Mouse (Mus musculus): Measurements from ENCODE around the gene Cnksr3.

Cnksr3 gene

DNA sequence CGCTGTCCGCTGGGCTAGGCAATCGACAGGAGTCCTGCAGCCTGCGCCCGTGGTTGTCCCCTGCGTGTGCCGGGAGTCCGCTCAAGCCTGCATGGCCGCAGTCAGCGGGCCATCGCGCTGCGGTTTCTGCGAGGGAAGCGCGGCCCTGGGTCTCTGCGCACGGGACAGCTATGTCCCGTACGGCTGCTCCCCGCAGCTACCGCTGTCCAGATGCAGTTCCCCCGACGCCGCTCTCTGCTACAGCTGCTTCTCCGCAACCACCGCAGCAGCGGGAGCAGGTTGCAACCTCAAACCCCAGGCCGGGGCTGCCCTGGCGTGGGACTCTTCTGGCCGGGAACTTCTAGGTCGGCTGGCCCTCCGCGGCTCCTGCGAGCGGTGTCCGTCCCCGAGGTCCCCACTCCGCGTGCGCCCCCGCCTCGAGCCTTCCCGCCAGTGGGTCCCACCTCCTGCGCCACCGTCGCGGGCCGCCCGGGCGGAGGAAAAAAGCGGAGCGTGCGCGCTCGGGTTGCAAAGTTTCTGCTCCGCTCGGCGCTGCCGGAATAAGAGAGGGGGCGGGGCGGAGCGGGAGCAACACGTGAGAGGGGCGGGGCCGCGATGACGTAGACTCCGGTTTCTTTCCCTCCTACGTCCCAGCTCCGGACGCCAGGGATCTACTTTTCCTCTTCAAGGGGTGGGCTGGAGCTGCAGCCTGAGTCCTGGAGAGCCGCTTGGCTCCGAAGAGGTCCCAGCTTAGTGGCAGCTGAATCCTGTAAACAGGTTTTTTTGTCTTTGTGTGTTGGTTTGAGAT lies at the start of gene Cnksr3:
Gene Cnksr3, minus strand, starts transcription at position 542 of the 787 bp plus-strand sequence.
- peak; percentile 80 to 85 for DNase-seq (ENCODE audit: low spot score in 2 of 2)

DNA sequence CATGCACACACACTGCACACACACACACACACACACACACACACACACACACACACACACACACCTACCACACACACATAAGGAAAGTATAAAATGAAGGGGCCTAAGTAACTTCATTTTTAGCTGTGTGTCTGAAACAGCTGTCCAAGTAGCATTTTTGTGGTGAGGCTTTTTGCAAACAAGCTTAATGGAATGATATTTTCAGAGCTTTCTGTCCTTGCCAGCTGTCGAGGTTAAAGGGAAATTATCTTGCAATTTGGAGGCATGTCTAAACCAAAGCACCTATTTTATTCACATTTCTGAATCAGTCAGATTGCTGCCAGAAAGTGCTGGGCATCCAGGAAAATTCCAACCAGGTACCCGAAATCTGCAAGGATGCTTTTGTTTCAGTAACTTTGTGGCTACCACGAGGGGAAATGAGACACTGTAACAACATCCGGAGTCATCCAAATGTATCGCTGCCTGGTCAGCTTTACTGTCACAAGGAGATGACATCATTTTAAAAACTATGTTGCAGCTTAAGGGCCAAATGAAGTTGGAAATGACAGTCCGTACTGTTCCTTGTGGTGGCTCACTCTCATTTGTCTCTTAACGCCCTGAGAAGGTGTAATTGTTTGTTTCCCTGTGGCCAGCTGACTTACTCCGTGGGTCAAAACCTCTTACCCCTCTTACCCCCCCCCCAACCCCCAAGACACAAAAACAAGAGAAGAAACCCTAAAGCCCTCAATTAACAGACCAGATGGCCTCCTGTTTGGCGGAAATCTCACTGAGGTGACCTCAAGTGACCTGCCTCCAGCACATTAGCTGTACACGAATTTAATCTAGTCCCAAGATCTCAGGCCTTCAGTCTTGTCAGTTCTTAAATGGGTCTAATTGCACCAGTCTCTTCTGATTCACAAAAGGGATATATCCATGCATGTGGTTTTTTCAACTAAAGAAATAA lies 48.4 kb upstream of the Cnksr3 start:
- peak in 1 of 2 experiments; percentile 1 for DNase-seq (ENCODE audit: low spot score in 2 of 2)

DNA sequence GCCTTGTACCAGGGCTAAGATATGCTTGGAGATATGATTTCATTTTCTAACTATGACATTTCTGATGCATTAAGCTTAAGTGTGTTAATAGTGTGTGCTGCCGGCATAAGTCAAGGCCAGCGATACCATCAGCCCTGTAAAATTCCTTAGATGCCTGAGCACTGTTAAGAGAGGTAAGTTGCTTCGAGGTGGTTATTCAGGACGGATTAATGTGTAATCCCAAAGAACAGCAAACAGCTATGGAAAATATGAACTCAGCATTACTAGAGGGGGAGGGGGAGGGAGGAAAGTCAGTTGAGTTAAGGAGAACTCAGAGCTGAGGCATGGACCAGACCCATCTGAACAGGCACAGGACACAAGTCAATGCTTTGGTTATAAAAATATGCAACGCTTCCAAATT lies 46.6 kb upstream of the Cnksr3 start:
- no peak for DNase-seq (ENCODE audit: low spot score in 2 of 2)

DNA sequence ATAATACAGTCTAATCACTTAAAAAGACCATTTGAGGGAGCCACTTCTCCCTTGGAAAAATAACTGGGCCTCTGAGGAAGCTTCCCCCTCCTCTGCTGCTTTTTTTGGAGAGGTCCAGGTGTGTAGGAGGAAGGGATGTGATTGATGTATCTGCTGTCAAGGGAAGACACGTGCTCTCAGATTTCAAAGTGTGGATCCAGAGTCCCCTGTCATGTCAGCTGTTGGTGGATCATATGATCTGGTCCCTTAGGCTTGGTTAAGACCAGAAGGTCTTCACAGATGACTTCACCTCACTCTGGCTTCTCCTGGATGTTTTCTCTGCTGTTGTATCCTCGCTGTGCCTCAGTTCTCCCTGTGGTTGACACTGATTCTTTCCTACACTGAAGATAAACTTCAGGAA lies 38.4 kb upstream of the Cnksr3 start:
- DNase-seq (ENCODE audit: low spot score in 2 of 2), result no peak

DNA sequence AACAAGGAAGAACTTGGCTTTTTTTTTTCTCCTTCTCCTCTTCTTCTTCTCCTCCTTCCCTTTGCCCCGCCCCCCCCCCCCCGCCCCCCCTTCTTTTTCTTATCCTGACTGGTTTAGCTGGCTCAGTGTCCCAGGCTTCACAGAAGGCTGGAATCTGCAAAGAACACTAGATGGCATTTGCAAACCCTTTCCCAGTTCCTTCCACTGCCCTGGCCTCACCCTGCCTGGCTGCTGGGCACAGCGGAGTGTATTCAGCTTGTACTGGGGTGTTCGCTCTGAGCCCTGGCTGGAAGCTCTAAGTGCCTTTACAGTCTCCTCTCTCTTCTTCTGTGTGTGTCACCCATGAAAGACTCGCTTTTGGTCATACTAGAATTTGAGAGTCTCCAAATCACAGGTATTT lies 22.6 kb upstream of the Cnksr3 start:
- DNase-seq (ENCODE audit: low spot score in 2 of 2), result no peak

DNA sequence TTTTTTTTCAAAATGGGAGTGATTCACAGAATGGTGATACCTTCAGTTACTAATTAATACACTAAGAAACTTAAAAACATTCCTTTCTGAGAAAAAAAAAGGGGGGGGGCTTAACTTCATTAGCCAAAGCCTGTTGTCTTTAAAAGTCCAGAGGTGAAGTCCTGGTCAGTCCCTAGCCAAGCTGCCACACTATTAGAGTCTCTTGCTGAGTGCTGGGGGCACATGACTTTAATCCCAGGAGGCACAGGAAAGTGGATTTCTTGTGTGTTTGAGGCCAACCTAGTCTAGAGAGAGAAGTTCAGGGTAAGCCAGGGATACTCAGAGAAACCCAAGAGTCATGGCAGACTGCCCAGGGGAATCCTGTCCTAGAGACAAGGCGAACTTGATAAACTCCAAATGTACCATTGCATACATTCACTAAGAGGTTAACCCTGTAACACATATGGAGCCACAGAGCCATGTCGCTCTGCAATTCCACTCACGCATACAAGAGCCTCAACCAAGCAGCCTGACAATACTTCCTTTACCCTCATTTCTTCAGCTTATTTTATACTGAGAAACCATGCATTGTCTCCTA lies 5.6 kb upstream of the Cnksr3 start:
- DNase-seq (ENCODE audit: low spot score in 2 of 2), result no peak

DNA sequence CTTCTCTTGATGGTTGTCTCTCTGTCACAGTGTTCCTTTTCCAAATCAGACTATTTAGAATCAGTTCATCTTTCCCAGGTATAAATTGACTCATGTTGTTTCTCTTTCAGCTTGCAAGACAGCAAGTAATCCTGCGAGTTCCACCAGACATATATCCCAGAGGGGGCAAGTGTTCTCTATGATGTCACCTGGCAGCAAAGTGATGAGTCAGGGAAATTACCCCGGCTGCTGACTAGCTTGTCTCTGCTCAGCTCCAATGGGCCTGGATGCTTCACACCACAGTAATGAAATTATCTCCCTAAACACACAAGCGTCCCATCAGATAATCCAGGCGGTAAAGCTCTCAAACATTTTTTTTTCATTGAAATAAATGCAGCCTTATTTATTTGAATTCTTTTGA lies 2.7 kb upstream of the Cnksr3 start:
- no peak for DNase-seq (ENCODE audit: low spot score in 2 of 2)

DNA sequence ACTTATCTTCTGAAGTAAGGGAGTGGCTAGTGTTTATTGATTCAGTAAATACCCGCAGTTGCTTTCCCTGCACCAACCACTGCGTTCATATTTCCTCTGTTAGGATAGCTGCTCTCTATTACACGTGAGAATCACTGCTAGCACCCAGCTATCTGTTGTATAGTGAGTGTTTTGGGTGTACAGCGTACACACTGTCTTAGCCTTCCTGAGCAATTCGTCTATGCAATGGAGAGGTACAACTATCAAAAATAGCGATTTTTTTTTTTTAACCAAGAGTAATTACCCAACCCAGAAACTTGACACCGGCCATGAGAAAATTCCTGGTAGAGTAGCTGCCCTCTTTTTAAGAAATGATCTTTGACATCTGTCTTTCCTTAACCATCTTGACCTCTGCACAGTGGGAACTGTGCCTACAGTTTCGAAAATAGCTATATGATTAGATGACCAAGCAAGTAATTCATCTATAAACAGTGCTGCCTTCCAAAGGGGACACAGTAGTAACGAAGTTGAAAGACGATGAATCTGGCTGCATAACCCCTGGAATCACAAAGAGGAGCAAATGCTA lies 1.1 kb upstream of the Cnksr3 start:
- DNase-seq (ENCODE audit: low spot score in 2 of 2), result no peak

DNA sequence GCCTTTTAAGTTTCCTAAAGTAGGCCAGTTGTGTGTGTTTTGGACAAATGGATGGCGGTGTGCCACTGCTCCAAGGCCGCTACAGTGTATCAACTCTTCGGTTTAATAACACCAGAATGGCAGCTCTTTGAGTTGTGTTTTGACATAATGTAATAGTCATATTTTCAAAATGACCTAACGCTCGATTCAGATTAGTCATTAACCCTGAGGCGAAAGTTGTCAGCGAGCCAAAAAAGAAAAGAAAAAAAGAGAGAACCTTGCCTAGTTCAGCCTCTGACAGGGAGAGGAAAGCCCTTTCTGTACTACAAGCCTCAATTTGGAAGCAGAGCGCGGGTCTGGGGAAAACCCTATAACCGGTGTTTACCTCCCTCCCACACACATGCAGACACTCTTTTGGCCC lies 500 bp upstream of the Cnksr3 start:
- DNase-seq (ENCODE audit: low spot score in 2 of 2), result peak; percentile 34 to 50

DNA sequence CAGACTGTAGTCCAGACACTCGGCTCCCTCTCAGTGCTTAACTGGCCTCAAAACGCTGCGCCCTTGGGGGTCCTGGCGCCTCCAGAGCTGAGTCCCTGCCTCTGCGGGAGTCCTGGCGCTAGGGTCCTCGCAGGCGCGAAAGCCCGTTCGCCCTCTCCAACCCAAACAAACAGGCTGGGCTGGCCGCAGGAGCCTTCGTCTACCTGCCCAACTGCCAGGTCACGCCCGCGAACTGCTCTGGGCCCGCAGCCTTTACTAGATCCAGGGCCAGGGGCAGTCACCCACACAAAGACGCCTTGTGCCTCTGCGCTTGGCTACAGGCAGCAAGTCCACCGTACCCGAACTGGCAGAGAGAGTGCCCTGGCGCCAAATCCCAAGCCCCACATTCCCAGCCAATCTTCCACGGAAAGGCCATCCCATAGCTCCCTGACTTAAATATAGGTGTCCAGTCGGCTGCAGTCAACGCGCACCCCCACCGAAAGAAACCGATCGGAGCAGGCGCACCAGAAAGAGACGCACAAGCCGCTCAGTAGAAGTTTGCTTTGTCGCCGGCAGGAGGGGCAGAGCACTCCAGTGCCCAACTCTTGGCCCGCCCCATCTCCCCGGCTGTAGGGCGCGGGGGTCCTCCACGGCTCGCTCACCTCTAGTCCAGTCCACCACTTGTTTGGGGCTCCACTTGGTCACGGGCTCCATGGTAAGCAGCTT lies 894 bp downstream of the Cnksr3 start:
- DNase-seq (ENCODE audit: low spot score in 2 of 2), result peak; percentile 63 to 71

DNA sequence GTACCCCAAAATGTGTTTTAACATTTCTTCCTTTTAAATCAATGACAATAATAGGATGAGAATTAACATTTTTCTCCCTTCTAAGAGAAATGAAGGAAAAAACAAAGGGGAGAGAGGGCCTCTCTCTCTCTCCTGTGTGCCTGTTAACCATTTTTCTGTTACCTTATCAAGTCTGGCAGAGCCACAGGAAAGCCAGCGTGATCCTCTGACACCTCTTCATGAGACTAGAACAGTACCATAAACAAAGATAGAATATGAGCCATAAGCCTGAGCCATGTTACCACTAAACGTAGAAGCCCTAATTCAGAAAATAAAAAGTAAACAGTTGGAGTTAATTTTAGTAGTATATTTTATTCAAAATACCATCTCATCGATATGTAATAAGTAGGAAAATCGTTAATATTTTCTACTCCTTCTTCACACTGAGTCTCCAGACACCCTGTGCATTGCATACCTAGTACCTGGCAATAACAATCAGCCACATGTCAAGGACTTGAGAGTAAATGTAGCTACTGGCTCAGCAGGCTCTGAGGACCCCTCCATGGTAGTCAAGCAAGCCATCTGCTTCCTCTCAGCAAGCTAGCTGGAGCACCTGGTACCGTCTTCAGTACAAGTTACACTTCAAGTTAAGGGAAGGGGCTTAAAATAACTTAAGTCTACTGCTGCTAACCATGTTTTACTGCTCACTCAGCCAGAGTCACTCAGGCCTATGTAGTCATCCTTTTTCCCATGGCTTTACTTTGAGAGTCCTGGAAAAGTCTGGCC lies 2.2 kb downstream of the Cnksr3 start:
- DNase-seq (ENCODE audit: low spot score in 2 of 2), result no peak

DNA sequence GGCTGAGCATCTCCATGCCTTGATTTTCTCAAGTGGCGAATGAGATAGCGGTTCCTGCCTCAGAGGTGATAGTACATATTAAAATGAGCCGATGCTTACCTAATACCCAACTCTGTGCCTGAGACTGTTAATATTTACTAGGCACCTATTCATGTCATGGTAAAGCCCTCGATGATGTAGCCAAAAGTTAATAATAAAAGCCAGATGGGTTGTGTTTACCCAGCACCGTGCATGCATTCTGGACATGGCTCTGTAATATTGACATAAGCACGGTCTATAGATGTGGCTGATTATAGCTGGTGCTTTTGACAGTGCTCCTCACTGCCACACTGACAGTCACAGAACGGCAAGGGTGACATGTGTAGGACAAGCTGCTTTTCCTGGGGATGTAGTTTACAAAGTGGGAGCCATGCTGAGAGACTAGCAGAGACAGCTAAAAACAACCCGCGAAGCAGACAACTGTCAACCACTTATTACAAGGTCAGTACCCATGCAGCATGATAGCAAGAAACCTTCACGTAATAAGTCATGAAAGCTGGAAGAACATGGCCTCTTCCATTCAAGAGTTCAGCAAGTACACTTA lies 3.1 kb downstream of the Cnksr3 start:
- DNase-seq (ENCODE audit: low spot score in 2 of 2), result no peak

DNA sequence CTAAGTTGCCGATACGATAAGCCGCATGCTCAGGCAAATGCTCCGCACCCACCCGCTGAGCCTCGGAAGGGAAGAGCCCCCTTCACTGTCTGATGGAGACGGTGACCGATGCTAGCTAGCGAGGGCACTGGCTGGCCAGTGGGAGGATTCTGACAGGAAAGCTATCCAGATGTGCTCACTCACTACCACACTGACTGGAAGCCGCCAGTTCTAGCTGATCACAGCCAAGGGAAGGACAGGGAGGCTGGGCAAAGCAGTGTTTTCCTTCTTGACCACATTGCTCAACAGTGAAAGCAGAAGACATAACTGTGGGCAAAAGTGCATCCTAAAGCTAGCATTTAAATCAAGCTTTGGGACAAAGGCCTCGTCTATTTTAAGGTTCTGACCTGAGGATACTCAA lies 4.7 kb downstream of the Cnksr3 start:
- DNase-seq (ENCODE audit: low spot score in 2 of 2), result no peak

DNA sequence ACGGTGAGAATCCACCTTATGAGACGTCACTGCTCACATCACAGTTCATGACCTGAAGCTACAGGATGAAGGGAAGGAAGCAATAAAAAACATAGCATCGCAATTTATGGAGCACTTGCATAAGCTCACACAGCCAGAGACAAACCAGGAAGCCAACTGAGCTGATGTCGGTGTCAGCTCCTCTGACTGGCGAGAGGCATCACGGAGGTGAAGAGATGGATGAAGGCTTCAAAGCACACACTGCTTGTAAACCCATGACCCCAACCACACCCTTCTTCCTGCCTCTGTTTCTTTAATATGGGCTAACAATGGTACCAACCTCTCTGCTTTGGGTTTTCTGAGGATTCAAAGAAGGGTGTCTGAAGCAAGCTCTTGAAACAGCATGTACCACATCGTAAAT lies 5.5 kb downstream of the Cnksr3 start:
- DNase-seq (ENCODE audit: low spot score in 2 of 2), result no peak

DNA sequence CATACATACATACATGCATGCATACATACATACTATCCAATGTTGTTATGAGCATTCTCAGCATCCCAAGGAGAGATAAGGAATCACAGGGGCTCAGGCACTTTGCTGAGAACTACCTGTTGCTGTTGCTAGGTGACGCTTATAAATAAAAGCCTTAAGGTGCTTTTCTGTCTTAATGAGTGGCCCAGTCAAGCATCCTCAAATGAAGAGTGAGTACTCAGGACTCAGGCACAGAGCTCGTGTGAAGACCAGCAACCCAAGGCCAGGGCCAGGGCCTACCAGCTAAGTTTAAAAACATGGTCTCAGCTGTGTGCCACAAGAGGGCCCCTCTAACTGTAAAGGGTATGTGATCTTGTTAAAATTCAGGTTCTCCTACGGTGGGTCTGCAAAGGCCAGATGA lies 6.5 kb downstream of the Cnksr3 start:
- no peak for DNase-seq (ENCODE audit: low spot score in 2 of 2)

DNA sequence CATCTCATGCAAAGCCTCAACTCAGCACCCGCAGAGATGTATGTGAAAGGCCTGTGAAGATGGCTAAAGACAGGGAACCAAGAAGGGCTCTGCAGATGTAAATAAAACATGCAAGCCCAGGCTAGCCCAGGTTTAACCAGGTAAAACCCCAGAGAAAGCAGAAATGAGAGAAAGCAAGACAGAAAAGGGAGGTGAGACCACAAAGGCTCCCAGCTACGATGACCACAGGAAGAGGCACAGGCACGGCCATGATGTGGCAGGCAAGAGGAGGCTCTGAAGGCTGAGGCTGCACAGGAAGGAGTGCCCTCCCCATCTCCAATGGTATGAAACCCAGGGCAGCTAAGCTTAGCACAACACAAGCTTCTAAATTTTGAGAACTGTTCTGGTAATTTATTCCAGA lies 7.1 kb downstream of the Cnksr3 start:
- DNase-seq (ENCODE audit: low spot score in 2 of 2), result no peak

DNA sequence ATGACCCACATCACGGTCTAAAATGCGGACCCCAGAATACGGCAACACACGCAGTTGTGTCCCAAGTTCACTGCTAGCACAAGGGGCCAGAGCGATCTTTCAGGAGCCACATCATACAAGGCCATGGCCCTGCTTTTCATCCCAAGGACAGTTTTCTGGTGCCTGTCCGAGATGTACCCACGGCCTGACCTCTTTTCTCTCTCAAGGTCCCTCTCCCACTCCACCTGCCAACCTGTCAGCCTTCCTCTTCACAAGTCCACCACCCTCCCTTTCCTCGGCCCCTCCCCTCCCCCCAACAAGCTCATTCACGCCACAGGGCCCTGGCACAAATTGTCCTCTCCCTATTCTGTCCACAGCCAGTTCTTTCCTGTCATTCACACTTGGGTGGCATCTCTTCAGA lies 9.5 kb downstream of the Cnksr3 start:
- no peak for DNase-seq (ENCODE audit: low spot score in 2 of 2)

DNA sequence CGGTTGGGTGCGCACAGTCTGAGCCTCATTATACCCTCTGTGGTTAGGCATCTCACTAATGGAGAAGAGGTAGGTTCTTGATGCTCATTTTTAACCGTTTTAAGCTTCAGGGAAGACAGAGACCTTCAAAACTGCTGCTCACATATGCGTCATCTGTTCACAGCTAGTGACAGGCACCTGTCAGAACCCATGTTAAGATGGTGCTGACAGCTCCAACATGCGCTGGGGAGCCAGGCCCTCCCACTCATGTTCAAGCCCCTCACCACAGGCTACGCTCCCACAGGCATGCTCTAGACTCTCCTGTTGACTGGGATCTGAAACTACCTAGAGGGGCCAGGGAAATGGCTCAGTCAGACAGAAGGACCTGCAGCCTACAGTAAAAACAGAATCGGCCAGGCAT lies 11.4 kb downstream of the Cnksr3 start:
- DNase-seq (ENCODE audit: low spot score in 2 of 2), result no peak

DNA sequence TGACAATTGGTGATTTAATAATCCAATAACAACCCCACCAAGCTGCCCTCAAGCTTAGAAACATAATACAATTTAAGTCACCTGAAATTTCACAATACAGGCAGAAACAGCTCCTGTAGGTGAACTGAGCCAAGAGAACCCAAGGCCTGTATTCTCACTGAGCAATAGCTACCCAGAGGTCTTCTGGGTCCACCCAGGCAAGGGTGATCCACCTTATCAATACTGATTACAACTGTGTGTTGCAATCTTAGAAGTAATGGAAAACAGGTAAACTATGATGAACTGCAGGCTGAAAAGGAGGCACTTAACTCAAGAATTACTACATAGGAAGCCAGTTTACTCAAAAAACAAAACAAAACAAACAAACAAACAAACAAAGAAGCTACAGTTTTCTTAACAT lies 13.8 kb downstream of the Cnksr3 start:
- no peak for DNase-seq (ENCODE audit: low spot score in 2 of 2)

DNA sequence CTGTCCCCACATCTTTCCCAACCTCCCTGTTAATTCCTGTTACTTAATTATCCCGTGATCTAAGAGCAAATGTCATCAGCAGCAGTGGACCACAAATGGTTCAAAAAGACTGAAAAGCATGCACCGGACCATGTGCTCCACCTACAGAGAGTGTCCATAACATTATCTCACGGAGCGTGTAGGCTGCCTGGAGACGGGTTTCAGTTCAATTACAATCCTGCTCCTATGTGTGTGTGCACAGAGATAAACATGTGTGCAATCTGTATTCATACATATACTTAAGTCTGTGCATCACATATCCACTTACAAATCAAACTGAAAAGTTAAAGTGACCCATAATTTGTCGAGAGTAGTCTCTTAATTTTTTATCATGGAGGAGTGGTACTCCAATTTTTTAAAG lies 14.3 kb downstream of the Cnksr3 start:
- DNase-seq (ENCODE audit: low spot score in 2 of 2), result no peak
